Mouse (Mus musculus) erythroblast, adult 5-6 weeks (primary cell): ENCODE data around the gene Esrrb. TPM values are rescaled to one million over a fixed set of nuclear protein-coding genes. Genes with fewer than 3 reads are reported as not detected.

Experiments used
- ATAC-seq: replicated peaks from 2 replicates; pipeline ENCODE4 v1.8.0; 2016; ENCODE audit warnings: moderate number of reproducible peaks, mild to moderate bottlenecking, moderate TSS enrichment, inconsistent platforms; ENCODE audit not compliant: poor library complexity, low FRiP score, severe bottlenecking
- total RNA-seq, 2 experiments: library from RNA; stranded (forward) in 1 of 2; stranded (reverse) in 1 of 2; fragments of 150-400 nt in 1 of 2; fragments of 200-764, 138-1000 nt in 1 of 2; gene quantifications; 2 replicates each; pipeline versions ENCODE4 v1.2.3 to v1.2.4; 2015 to 2017; ENCODE audit warnings: low replicate concordance in 2 of 2

Esrrb gene
- total RNA-seq, 2 experiments from 2014 or later, result not detected

GRCm38 (mm10) chr12:86398762-86399161 is 37.8 kb downstream of the Esrrb start:
- ATAC-seq, result no peak

GRCm38 (mm10) chr12:86402718-86403117 is 41.8 kb downstream of the Esrrb start:
- no peak for ATAC-seq

DNA sequence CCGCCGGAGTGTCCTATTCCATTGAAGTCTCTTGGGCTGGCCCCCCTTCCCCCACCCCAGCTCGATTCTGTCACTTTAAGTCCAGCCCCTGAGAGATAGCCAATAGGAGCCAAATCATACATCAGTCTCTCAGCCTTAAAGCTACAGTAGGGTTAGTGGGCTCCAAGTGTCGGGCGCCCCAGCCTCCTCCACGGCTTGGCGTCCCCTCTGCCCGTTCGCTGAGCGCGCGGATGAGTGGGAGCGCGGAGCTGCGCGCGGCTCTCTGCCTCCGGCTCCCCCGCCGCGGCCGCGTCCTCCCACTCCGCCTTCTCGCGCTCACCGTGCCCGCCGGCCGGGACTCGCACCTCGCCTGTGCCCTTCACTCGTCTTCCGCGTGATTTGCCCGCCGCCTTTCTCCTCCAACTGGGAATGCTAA is 60.6 kb downstream of the Esrrb start:
- ATAC-seq, result no peak

DNA sequence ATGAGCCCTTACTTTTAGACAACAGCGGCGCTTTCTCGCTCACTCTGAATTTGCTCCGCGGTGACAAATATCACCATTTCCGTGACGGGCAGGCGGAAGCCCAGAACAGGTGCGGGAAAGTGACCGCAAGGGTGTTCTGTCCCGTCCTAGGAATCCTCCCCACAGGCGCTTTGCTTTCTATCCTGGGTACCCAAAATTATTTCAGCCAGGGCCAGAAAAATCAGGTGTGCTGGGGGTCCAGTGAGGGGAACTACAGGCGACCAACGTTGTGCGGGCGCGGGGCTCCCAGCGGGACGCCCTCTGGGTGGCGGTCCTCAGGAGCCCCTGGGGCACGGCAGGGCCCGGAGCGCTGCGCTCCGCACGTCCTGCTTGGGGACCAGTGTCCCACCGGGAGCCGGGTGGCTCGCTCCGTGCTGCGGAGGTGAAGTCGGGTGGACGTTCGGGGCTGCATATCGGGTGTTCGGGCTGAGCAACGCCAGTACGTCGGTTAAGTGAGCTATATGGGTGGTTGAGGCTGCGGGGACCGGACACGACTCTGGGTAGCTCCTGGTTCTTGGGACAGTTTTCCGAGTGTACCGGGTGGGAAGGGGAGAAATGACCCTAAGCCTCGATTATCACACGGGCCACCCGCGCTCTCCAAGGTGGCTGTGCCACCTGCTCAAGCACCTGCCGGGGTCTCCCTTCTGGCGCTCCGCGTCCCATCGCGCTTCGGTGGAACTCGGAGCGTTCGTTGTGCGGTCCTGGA is 61.4 kb downstream of the Esrrb start:
- no peak for ATAC-seq

GRCm38 (mm10) chr12:86423102-86423501 is 62.2 kb downstream of the Esrrb start:
- no peak for ATAC-seq

DNA sequence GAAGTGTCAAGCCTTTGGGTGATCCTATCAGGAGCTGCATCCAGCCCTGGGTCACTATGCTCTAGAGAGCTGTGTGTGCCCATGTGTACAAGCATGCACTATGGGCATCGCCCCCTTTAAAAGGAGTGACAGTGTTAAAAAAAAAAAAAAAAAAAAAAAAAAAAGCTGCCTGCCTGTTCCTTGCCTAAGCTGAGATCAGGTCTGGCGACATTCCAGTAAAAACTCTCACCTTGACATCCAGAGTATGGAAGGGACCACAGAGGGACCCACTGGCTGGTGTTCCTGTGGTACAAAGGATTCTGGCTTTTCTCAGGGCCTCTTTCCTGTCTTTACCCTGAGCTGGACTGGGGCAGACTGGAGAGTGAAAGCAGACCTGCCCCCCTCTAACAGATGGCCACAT is 66.7 kb downstream of the Esrrb start:
- ATAC-seq, result no peak

GRCm38 (mm10) chr12:86431671-86432070 is 70.8 kb downstream of the Esrrb start:
- ATAC-seq, result no peak

DNA sequence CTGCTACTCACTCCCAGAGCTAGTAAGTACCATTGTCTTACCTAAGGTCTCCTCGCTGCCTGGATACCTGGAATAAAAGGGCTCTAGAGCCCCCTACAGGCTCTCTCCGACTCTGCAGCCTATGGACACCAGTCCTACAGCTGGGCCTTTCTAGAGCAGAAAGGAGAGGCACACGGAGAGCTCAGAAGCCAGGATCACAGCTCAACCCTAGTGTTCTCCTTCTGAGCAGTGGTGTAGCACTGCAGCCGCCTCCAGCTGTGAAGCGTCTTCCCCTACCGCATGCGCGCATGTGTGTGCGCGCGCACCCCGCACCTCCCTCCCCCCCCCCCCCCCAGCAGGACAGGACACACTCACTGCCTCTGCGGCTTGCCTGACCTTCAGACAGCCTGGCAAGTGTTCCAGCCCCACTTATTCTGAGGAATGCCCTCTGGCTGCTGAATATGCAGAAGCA is 72.5 kb downstream of the Esrrb start:
- ATAC-seq, result no peak

DNA sequence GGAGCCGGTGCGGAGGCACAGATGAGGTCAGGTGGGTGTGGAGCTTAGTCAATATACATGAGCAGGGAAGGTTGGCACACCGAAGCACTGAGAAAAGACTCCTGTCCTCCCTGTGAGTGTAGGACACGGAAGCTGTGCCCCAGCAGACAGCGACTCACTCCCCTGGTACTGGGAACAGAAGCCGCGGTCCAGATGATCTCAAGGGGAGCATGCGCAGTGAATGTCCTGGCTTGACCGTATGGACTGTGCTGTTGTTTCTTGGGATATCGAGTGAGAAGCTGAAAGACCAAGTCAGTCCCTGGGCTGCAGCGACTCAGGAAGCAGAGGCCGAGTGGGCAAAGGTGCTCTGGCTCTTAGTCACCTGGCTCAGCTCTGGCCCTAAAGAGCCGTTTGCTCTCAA is 74.7 kb downstream of the Esrrb start:
- ATAC-seq, result no peak

GRCm38 (mm10) chr12:86450848-86451247 is 89.9 kb downstream of the Esrrb start:
- ATAC-seq, result no peak

DNA sequence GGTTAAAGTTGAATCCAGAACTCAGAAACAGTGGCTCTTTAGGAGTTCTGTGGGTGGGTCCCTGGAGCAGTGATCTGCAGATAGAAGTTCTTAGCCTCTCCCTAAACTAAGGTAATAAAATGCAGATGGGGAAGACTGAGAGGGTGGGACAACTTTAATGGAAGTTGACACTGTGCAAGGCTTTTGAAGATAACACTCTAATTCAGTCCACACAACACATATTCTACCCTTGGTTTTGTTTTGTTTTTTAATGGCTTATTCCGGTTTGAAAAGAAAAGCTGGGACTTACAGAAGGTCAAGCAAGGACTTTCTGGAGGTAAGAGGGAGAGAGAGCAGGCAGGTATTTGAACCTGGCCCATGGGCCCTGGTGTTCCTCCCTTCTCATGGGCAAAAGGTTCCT is 94.1 kb downstream of the Esrrb start:
- no peak for ATAC-seq

GRCm38 (mm10) chr12:86462742-86463470 is 102.0 kb downstream of the Esrrb start:
- no peak for ATAC-seq

- no peak for ATAC-seq
These were observed 103.5 kb downstream of the Esrrb start for GRCm38 (mm10) chr12:86464385-86464784.

DNA sequence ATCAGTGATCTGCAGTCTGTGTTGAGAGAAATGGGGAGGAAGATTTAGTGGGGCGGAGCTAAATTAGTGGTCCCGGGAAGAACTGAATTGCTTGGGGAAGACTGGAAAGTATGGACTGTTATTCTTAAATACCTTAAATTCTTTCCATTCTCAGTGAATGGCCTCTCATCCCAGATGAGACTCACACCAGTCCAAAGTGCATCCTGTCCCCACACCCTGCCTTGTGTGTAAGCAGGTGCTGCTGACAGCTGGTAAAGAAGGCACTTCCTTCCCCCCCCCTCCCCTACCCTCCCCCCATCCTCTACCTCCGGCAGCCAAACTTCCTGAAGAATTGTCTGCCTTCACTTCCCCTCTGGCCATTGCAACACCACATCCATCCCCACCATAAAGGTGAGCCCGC is 105.3 kb downstream of the Esrrb start:
- ATAC-seq, result no peak

DNA sequence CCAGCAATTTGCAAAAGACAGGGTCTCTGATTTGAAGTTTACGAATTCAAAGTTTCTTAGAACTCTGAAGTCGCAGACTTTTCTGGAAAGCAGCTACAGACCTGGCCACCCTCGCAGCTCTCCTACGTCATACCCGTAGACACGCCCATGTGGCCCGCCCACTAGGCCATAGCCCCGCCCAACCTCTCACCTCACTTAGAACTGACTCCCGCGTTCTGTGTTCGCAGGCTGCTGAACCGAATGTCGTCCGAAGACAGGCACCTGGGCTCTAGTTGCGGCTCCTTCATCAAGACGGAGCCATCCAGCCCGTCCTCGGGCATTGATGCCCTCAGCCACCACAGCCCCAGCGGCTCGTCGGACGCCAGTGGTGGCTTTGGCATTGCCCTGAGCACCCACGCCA is 109.0 kb downstream of the Esrrb start:
- no peak for ATAC-seq

DNA sequence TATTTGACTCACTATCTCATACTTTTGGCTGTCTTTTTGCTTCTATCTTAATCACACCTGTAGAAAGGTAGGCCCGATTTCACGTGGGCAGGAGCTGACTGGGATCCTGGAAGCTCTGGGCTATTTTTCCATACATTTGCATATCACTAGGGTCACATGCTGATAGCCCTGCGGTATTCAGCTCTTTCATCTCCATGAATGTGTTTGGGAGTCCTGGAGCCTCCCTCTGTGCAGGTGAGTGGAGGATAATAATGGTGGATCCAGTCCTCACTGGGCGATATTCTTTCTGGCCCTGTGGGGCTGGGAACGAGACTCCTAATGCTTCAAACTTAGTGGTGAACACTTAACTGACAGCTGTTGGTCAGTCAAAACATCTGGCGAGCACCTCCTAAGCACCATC is 110.0 kb downstream of the Esrrb start:
- no peak for ATAC-seq

DNA sequence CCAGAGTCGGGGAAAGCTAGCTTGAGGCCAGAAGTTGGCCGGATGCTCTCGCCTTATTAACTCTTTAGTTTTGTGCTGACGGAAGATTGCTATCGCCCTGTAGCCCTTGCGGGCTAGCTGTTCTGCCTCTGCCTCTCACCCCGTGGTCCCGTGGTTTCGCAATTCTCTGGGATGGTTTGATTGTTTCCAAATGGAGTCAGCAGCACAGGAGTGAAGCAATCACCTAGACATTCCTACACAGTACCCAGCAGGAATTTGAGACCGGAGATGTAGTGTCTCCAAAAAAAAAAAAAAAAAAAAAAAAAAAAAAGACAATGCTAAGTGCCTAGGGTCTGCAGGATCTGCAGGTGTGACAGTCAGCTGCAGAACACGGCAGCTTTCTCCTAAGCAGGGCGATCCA is 112.7 kb downstream of the Esrrb start:
- ATAC-seq, result no peak

DNA sequence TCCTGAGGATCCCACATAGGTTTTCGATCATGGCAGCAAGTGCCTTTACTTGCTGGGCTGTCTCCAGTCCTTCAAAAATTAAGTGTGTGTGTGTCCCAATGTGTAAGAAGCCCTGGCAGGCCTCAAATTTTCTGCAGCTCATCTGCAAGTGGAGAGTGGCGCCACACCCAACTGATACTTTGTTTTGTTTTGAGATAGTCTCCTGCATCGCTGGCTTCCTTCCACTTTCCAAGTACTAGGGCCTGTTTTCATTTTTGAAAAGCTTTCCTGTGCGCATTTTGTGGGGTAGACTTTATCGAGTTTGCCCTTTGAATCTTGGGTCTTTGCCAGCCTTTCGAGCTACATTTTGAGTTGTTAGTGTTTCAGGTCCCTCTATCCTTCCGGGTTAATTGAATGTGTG is 115.1 kb downstream of the Esrrb start:
- ATAC-seq, result no peak

- ATAC-seq, result no peak
These were observed 118.0 kb downstream of the Esrrb start for GRCm38 (mm10) chr12:86478908-86479307.

- ATAC-seq, result no peak
These were observed 121.1 kb downstream of the Esrrb start for GRCm38 (mm10) chr12:86482029-86482428.

GRCm38 (mm10) chr12:86483413-86483841 is 122.5 kb downstream of the Esrrb start:
- ATAC-seq, result no peak
